Mouse (Mus musculus): ENCODE data around the gene Lpin1. TPM values are rescaled to one million over a fixed set of nuclear protein-coding genes. Genes with fewer than 3 reads are reported as not detected.
A peak's percentile ranks its signal among the peaks of the same experiment; 100 is the strongest.

Gene Lpin1
- polyA plus RNA-seq, 1 experiment from 2014 or later = 4.9 TPM

DNA sequence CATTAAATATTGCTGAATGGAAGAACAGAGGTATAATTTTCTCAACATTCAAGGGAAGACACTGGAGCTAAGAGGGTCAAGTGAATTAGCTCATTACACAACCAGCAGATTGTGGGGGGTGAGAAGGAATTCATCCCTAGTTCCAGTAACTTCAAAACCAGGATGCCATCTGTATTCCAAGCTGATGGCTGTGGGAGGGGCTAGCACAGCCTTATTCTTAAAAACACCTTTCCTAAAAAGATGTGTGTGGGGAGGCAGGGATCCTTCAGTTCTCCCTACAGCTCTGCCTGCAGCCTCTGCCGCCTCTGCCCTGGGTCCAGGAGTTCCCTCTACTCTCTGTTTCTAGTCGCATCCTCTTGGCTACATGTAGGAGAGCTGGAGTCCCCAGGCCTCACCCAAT, 5.0 kb upstream of the Lpin1 start:
- no peaks in the 10 kb centered on the region for H3K27me3 ChIP-seq (replicated peaks)
- no peak overlapping the region for H3K4me2 ChIP-seq
- no peak overlapping the region for H3K27ac ChIP-seq (replicated peaks)
- H3K4me3 ChIP-seq = no peak overlapping the region
- H3K9ac ChIP-seq = no peak overlapping the region
- H3K9me3 ChIP-seq = no peaks in the 10 kb centered on the region
- no peaks in the 10 kb centered on the region for H3K36me3 ChIP-seq
- peaks cover 27% of the 10 kb centered on the region for H3K4me1 ChIP-seq
- WGBS = 79% methylated on average over 2 of the region's 2 CpGs
- no peak for ATAC-seq (ENCODE audit: extremely low read depth, insufficient number of reproducible peaks, low FRiP score, low TSS enrichment)

DNA sequence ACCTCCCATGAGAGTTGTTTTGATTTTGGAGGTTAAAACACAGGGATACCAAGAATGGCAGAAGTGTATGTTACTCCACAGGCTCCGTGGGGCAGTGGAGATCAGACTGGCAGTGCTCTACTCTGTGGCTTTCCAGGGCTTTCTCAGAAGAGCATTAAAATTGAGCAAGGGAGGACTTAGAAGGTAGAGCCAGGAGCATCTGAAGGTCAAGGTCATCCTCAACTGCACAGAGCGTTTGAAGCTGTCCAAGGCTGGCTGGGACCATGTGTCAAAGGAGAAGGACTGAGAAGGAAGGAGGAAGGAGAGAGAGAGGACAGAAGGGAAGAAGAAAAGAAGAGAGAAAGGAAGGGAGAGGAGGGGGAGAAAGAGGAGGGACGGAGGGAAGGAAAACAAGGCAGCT, 3.8 kb upstream of the Lpin1 start:
- H3K4me3 ChIP-seq = no peak overlapping the region
- H3K27ac ChIP-seq (replicated peaks) = no peak overlapping the region
- ATAC-seq (ENCODE audit: extremely low read depth, insufficient number of reproducible peaks, low FRiP score, low TSS enrichment) = no peak
- H3K4me2 ChIP-seq = no peak overlapping the region
- H3K4me1 ChIP-seq = peaks cover 16% of the 10 kb centered on the region
- 55% methylated on average over 3 of the region's 3 CpGs for WGBS
- peaks cover 3% of the 10 kb centered on the region; the same call in 1 of the 2 replicates for H3K9me3 ChIP-seq
- no peak overlapping the region for H3K9ac ChIP-seq
- H3K36me3 ChIP-seq = no peaks in the 10 kb centered on the region
- no peaks in the 10 kb centered on the region for H3K27me3 ChIP-seq (replicated peaks)

DNA sequence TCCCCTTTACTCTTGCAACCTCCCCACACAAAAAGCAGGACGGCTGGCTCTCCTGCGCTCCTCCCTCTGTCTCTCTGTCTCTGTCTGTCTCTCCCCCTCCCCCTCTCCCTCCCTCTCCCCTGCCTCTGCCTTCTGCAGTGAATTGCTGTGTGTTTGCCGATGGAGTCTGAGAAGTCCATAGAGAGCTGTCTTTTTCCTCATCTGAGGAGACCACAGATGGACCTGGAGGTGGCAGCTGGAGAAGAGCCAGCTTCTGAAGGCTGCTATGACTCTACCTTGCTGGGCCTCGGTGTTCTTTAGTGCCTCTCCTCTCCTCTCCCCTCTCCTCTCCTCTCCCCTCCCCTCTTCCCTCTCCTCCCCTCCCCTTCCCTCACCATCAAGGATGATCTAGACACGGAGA, 5.1 kb downstream of the Lpin1 start:
- Histone ChIP-seq H3K36me3 (no peaks in the 10 kb centered on the region), H3K4me3 (no peak overlapping the region), H3K9me3 (peaks cover 5% of the 10 kb centered on the region; the same call in 1 of the 2 replicates), H3K4me1 (no peaks in the 10 kb centered on the region), H3K27ac (replicated peaks) (no peak overlapping the region), H3K4me2 (no peak overlapping the region), H3K27me3 (replicated peaks) (no peaks in the 10 kb centered on the region), H3K9ac (no peak overlapping the region)
- 67% methylated on average over 5 of the region's 5 CpGs for WGBS
- ATAC-seq (ENCODE audit: extremely low read depth, insufficient number of reproducible peaks, low FRiP score, low TSS enrichment) = no peak

DNA sequence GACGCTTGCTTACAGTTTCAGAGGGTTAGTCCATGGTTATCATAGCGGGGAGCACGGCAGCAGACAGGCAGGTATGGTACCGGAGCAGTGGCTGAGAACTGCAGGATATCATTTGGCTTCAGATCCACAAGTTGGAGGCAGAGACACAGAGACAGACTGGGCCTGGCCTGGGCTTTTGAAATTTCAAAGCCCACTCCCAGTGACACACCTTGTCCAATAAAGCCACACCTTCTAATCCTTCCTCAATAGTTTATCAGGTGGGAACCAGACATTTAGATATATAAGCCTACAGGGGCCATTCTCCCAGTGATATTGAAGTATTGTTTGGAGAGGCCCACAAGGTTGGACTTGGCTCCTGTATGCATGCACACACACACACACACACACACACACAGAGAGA, 8.5 kb downstream of the Lpin1 start:
- H3K36me3 ChIP-seq = no peaks in the 10 kb centered on the region
- H3K9me3 ChIP-seq = no peaks in the 10 kb centered on the region
- H3K9ac ChIP-seq = no peak overlapping the region
- no peak for ATAC-seq (ENCODE audit: extremely low read depth, insufficient number of reproducible peaks, low FRiP score, low TSS enrichment)
- H3K4me1 ChIP-seq = no peaks in the 10 kb centered on the region
- no peak overlapping the region for H3K4me3 ChIP-seq
- no peak overlapping the region for H3K27ac ChIP-seq (replicated peaks)
- WGBS = 81% methylated on average over 4 of the region's 4 CpGs
- H3K27me3 ChIP-seq (replicated peaks) = no peaks in the 10 kb centered on the region
- no peak overlapping the region for H3K4me2 ChIP-seq

DNA sequence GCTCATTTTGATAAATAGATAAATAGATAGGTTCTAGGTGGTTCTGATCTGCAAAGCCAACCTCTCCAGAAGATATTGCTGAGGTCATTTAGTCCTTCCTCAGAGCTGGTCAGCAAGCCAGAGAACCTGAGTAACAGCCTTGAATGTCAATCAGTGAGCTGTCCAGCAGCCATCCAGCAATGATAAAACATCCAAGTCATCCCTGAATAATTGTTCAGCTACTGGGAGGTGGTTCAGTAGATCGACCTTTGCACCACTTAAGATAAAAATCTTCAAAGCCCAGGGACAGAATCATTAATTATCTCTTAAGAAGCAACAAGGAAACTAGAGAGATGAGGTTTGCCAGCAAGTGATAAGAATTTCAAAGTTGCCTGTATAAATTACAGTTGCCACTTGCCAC, 10.4 kb downstream of the Lpin1 start:
- no peak for ATAC-seq (ENCODE audit: extremely low read depth, insufficient number of reproducible peaks, low FRiP score, low TSS enrichment)
- no peaks in the 10 kb centered on the region for H3K4me1 ChIP-seq
- H3K9me3 ChIP-seq = no peaks in the 10 kb centered on the region
- H3K9ac ChIP-seq = no peak overlapping the region
- no peaks in the 10 kb centered on the region for H3K36me3 ChIP-seq
- H3K4me2 ChIP-seq = no peak overlapping the region
- no peak overlapping the region for H3K4me3 ChIP-seq
- no peak overlapping the region for H3K27ac ChIP-seq (replicated peaks)
- no peaks in the 10 kb centered on the region for H3K27me3 ChIP-seq (replicated peaks)
- 29% methylated on average over 1 of the region's 1 CpGs for WGBS

DNA sequence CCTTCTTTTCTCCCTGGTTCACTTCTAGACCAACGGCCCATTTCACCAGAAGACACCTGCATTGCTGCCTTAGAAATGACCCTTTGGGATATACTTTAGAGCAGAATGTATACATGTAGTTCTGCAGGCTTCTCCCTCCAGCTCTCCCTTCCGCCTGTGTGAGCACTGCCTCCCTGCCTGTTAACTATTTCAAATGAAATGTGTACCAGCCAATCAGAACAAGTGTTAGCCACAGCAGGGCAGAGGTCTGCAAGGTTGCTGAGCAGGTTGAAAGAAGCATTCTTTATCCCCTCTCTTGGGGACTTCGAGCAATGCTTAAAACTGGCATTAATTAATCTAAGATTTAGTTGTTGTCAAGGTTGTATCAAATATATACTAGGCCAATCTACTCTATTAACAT, 11.4 kb downstream of the Lpin1 start:
- WGBS = 76% methylated on average over 3 of the region's 3 CpGs
- ATAC-seq (ENCODE audit: extremely low read depth, insufficient number of reproducible peaks, low FRiP score, low TSS enrichment) = no peak
- no peaks in the 10 kb centered on the region for H3K9me3 ChIP-seq

DNA sequence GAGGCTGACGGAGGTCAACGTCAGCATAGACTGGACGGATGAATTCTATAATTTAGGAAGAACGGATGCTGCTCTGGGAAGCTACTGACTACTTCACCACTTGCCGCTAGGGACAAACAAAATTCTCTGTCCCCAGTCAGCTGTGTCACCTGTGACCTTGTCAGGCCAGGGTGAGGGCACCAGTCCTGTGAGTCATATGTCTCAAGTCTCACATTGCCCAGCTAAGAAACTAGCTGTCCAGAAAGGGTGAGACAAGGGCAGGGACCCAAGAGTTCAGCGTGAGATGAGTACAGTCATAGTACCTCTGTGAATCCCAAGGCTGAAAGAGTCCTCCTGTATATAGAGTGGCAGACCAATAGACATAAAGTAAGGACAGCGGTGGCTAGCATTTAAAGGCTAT, 17.0 kb downstream of the Lpin1 start:
- Histone ChIP-seq H3K4me1 (peaks cover 29% of the 10 kb centered on the region), H3K4me3 (no peak overlapping the region), H3K9me3 (no peaks in the 10 kb centered on the region), H3K4me2 (no peak overlapping the region), H3K9ac (no peak overlapping the region), H3K27ac (replicated peaks) (no peak overlapping the region), H3K36me3 (no peaks in the 10 kb centered on the region), H3K27me3 (replicated peaks) (no peaks in the 10 kb centered on the region)
- ATAC-seq (ENCODE audit: extremely low read depth, insufficient number of reproducible peaks, low FRiP score, low TSS enrichment) = no peak
- WGBS = 82% methylated on average over 7 of the region's 7 CpGs

More for the DNA sequence above, 11.4 kb downstream of the Lpin1 start:
- H3K4me3 ChIP-seq = no peak overlapping the region
- no peaks in the 10 kb centered on the region for H3K27me3 ChIP-seq (replicated peaks)
- no peaks in the 10 kb centered on the region for H3K4me1 ChIP-seq
- no peak overlapping the region for H3K4me2 ChIP-seq
- H3K27ac ChIP-seq (replicated peaks) = no peak overlapping the region
- no peak overlapping the region for H3K9ac ChIP-seq
- no peaks in the 10 kb centered on the region for H3K36me3 ChIP-seq

DNA sequence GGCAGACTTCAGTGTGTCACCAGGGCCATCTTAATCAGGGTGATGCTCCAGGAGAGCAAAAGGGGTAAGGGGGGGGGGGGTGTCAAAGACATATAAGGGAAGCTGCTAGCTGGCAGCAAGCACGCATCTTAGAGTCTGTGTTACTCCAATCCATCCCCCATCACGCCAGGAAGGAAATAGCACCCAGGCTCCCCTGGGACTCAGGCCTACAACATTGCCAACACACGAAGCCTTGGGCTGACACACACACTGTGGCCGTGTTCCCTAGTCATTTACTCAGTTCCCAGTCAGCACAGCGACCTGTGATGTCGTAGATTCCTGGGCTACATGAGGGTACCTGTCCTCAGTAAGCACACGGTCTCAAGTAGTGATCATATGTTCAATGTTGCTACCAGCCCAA, 17.8 kb downstream of the Lpin1 start:
- Histone ChIP-seq H3K27ac (replicated peaks) (no peak overlapping the region), H3K9ac (no peak overlapping the region), H3K9me3 (no peaks in the 10 kb centered on the region), H3K4me3 (no peak overlapping the region), H3K4me1 (peaks cover 36% of the 10 kb centered on the region), H3K4me2 (no peak overlapping the region), H3K36me3 (no peaks in the 10 kb centered on the region), H3K27me3 (replicated peaks) (no peaks in the 10 kb centered on the region)
- WGBS = 67% methylated on average over 7 of the region's 7 CpGs
- no peak for ATAC-seq (ENCODE audit: extremely low read depth, insufficient number of reproducible peaks, low FRiP score, low TSS enrichment)

DNA sequence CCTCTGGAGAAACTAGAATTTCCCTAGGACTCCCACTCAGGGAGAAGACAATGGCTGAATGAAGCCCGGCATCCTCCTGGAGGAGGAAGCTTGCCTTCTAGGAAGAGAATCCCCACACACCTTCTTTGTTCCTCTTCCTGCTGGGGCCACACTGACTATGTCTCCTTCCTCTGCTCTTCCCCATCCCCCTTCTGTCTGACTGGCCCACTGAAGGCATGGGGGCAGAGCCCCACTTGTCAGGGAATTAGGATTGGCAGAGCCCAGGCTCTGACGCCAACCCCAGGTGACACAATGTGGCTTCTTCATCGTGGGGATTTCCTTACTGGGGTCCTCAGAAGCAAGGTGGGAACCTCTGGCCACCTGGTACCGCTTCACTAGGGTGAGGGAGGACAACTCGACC, 18.3 kb downstream of the Lpin1 start:
- Histone ChIP-seq H3K4me3 (no peak overlapping the region), H3K36me3 (no peaks in the 10 kb centered on the region), H3K9ac (no peak overlapping the region), H3K4me1 (peaks cover 41% of the 10 kb centered on the region), H3K9me3 (no peaks in the 10 kb centered on the region), H3K4me2 (no peak overlapping the region), H3K27ac (replicated peaks) (no peak overlapping the region), H3K27me3 (replicated peaks) (no peaks in the 10 kb centered on the region)
- WGBS = 68% methylated on average over 5 of the region's 5 CpGs
- ATAC-seq (ENCODE audit: extremely low read depth, insufficient number of reproducible peaks, low FRiP score, low TSS enrichment) = no peak

DNA sequence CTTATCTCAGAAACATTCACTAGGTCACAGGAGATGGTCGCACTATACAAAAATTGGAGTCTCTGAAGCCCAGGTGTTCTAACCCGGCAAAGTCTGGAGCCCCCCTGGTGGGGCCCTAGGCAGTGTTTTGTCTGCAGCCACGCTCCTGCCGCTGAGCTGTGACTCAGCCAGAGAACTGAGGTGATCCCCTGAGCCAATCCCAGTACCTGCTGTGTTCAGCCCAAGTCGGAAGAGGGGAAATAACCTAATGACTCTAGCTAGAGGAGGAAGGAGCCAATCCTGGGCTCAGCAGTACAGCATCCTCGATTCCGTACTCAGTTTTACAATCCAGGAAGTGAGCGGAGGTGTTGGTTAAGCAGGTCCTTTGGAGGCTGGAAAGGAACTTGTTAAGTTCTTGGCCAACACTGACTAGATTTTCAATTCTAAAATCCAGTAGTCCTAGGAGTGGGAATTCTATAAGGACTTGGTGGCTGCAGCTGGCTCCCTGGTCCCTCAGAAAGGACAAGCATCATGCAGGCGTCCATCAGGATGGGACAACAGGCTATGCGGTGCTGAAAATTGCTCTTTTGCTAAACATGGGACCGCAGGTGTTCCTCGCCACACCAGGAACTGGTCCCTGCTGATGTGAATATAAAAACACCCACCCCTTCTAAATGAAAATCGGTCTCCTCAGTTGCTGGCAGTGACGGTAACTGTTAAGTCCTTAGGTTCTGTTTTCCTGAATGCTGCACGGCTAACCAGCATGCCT, 19.1 kb downstream of the Lpin1 start:
- Histone ChIP-seq H3K27ac (replicated peaks) (peak overlapping the region; percentile 51), H3K4me3 (peak overlapping the region; percentile 45), H3K9me3 (no peaks in the 10 kb centered on the region), H3K4me2 (peak overlapping the region; percentile 71), H3K9ac (peak overlapping the region; percentile 63), H3K4me1 (peaks cover 48% of the 10 kb centered on the region), H3K36me3 (no peaks in the 10 kb centered on the region), H3K27me3 (replicated peaks) (no peaks in the 10 kb centered on the region)
- ATAC-seq (ENCODE audit: extremely low read depth, insufficient number of reproducible peaks, low FRiP score, low TSS enrichment) = peak; percentile 61; the same call in 1 of the 2 replicates
- 15% methylated on average over 15 of the region's 15 CpGs for WGBS

DNA sequence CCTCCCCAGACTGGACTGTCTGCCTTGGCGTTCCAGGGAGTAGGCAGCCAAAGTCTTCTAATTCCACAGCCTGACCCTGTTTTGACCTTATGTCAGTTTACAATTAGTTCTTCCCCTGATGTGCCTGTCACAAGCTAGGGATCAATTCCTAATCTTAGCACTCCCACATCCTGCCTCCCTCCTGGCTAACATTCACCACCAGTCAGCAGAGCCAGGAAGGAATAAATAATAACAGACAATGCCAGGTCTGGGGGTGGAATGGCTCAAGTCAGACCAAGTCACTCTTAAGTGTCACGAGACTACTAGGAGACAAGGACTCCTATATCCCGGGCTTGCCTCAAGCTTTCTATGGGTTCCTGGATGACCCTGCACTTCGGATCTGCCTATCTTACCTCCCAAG, 20.8 kb downstream of the Lpin1 start:
- no peaks in the 10 kb centered on the region for H3K9me3 ChIP-seq
- peak overlapping the region; percentile 91 for H3K4me2 ChIP-seq
- H3K27ac ChIP-seq (replicated peaks) = no peak overlapping the region
- 21% methylated on average over 4 of the region's 4 CpGs for WGBS
- peaks cover 63% of the 10 kb centered on the region for H3K4me1 ChIP-seq
- H3K9ac ChIP-seq = peak overlapping the region; percentile 87; the same call in 1 of the 2 replicates
- H3K27me3 ChIP-seq (replicated peaks) = no peaks in the 10 kb centered on the region
- H3K36me3 ChIP-seq = no peaks in the 10 kb centered on the region
- no peak for ATAC-seq (ENCODE audit: extremely low read depth, insufficient number of reproducible peaks, low FRiP score, low TSS enrichment)
- peak overlapping the region; percentile 75 for H3K4me3 ChIP-seq

Measured in heart, embryonic 13.5 days (tissue).